ENCODE assay signal across 8 mouse cellular contexts in genomic region chr4:55351037-55351436, GRCm38 (mm10). TPM values are rescaled to one million over a fixed set of nuclear protein-coding genes. Genes with fewer than 3 reads are reported as not detected.
A peak's percentile ranks its signal among the peaks of the same experiment; 100 is the strongest.
DNase-seq lines count a peak whose midpoint lies in the region; ATAC-seq lines count a peak whose summit lies in the region.

No protein-coding gene starts in this region.

- H3K36me3 ChIP-seq in kidney, embryonic 15.5 days = no peaks in the 10 kb centered on the region; the same call in 1 of the 2 replicates
- H3K36me3 ChIP-seq in hindbrain, embryonic 13.5 days = no peaks in the 10 kb centered on the region
- no peaks in the 10 kb centered on the region for H3K36me3 ChIP-seq in midbrain, embryonic 13.5 days

- DNase-seq in kidney, adult 9 months = no peak
- no peak for DNase-seq in yolk sac, embryonic 10.5 days (ENCODE audit: low spot score)
- DNase-seq in spleen, postnatal 10 days (ENCODE audit: low spot score in 2 of 2) = no peak
- no peak for DNase-seq in embryo, embryonic 9.5 days (ENCODE audit: extremely low spot score)

- peak overlapping the region; percentile 60 for H3K4me2 ChIP-seq in kidney, embryonic 15.5 days
- peak overlapping the region; percentile 81 for H3K4me2 ChIP-seq in hindbrain, embryonic 13.5 days
- peak overlapping the region; percentile 68 for H3K4me2 ChIP-seq in midbrain, embryonic 13.5 days (replicated peaks)

- 10% methylated on average over 12 of the region's 12 CpGs for WGBS in kidney, embryonic 15.5 days
- 16% methylated on average over 12 of the region's 12 CpGs for WGBS in hindbrain, embryonic 13.5 days
- WGBS in midbrain, embryonic 13.5 days = 18% methylated on average over 12 of the region's 12 CpGs

- no peak overlapping the region for H3K27ac ChIP-seq in kidney, embryonic 15.5 days
- no peak overlapping the region for H3K27ac ChIP-seq in brown adipose tissue, adult 24 weeks (replicated peaks; ENCODE audit: low read depth, low read length)
- H3K27ac ChIP-seq in hindbrain, embryonic 13.5 days = peak overlapping the region; percentile 97; the same call in 1 of the 2 replicates
- no peak overlapping the region for H3K27ac ChIP-seq in midbrain, embryonic 13.5 days

- H3K9ac ChIP-seq in kidney, embryonic 15.5 days = peak overlapping the region; percentile 97
- peak overlapping the region; percentile 96 for H3K9ac ChIP-seq in hindbrain, embryonic 13.5 days
- H3K9ac ChIP-seq in midbrain, embryonic 13.5 days (replicated peaks) = peak overlapping the region; percentile 93

- peaks cover 26% of the 10 kb centered on the region for H3K4me1 ChIP-seq in kidney, embryonic 15.5 days
- H3K4me1 ChIP-seq in brown adipose tissue, adult 24 weeks (ENCODE audit: control insufficient read depth, insufficient read depth, insufficient read length, low read length) = 0 out of 2 replicates have a peak, but pooled peaks cover 4% of the 10 kb centered on the region
- peaks cover 39% of the 10 kb centered on the region for H3K4me1 ChIP-seq in hindbrain, embryonic 13.5 days (replicated peaks)
- H3K4me1 ChIP-seq in midbrain, embryonic 13.5 days (replicated peaks) = peaks cover 33% of the 10 kb centered on the region

- ATAC-seq in kidney, embryonic 15.5 days (replicated peaks; ENCODE audit: low FRiP score) = no peak
- no peak for ATAC-seq in hindbrain, embryonic 13.5 days (ENCODE audit: low FRiP score)
- ATAC-seq in midbrain, embryonic 13.5 days = no peak

- H3K27me3 ChIP-seq in kidney, embryonic 15.5 days = no peaks in the 10 kb centered on the region
- no peaks in the 10 kb centered on the region for H3K27me3 ChIP-seq in hindbrain, embryonic 13.5 days
- no peaks in the 10 kb centered on the region for H3K27me3 ChIP-seq in midbrain, embryonic 13.5 days

- no peaks in the 10 kb centered on the region for H3K9me3 ChIP-seq in kidney, embryonic 15.5 days (replicated peaks)
- no peaks in the 10 kb centered on the region for H3K9me3 ChIP-seq in hindbrain, embryonic 13.5 days
- H3K9me3 ChIP-seq in midbrain, embryonic 13.5 days = no peaks in the 10 kb centered on the region

- peak overlapping the region; percentile 97 for H3K4me3 ChIP-seq in kidney, embryonic 15.5 days (replicated peaks)
- peak overlapping the region; percentile 80 for H3K4me3 ChIP-seq in brown adipose tissue, adult 24 weeks (ENCODE audit: insufficient read depth, low read depth, low read length)
- peak overlapping the region; percentile 98 for H3K4me3 ChIP-seq in hindbrain, embryonic 13.5 days
- peak overlapping the region; percentile 99 for H3K4me3 ChIP-seq in midbrain, embryonic 13.5 days (replicated peaks)

RNA-seq across cellular contexts. Expression of gene Rad23b, which starts 1.2 kb away (rescaled TPM):
- polyA plus RNA-seq in kidney, embryonic 15.5 days (2015; fragmentation: Nextera tagmentation; extraction: Ambion mirVana) = 83.3 and 92.1 TPM in 2 replicates
- polyA plus RNA-seq in brown adipose tissue, adult 24 weeks (2012; ENCODE audit: insufficient read depth, insufficient read length, missing spikeins) = 53.4 and 78.9 TPM in 2 replicates
- 86.2 and 92.6 TPM in 2 replicates for polyA plus RNA-seq in hindbrain, embryonic 13.5 days (2015; fragmentation: Nextera tagmentation; extraction: Ambion mirVana)
- 82.9 and 93.9 TPM in 2 replicates for polyA plus RNA-seq in midbrain, embryonic 13.5 days (2015; fragmentation: Nextera tagmentation; extraction: Ambion mirVana)
